Mouse (Mus musculus): ENCODE measurements around the gene Gm21992.

GRCm38 (mm10) chr19:4795929-4796328, 15.5 kb downstream of the Gm21992 start:
- TF ChIP-seq CTCF (IDR thresholded peaks at IDR 0.05; ENCODE audit: low read depth, low read length) = no peak
- no peak for TF ChIP-seq POLR2A (IDR thresholded peaks at IDR 0.05; ENCODE audit: borderline replicate concordance, low read depth, low read length)
